Mouse (Mus musculus): Measurements from ENCODE around the gene Gatad2a. TPM values are rescaled to one million over a fixed set of nuclear protein-coding genes. Genes with fewer than 3 reads are reported as not detected.

The Gatad2a gene
- polyA plus RNA-seq, 1 experiment from 2014 or later = 48.7 TPM

- H3K4me3 ChIP-seq = no peak overlapping the region
- no peaks in the 10 kb centered on the region for H3K27me3 ChIP-seq (ENCODE audit: low read depth, poor library complexity, severe bottlenecking)
- no peaks in the 10 kb centered on the region for H3K9me3 ChIP-seq (replicated peaks)
- peaks cover 9% of the 10 kb centered on the region for H3K4me1 ChIP-seq
- no peak for DNase-seq (ENCODE audit: low spot score)
- H3K27ac ChIP-seq (replicated peaks) = no peak overlapping the region
- 91% methylated on average over 4 of the region's 4 CpGs for WGBS
- no peaks in the 10 kb centered on the region for H3K36me3 ChIP-seq
Measured at GRCm38 (mm10) chr8:69978456-69978855, 17.7 kb downstream of the Gatad2a start.

- H3K27ac ChIP-seq (replicated peaks) = peak overlapping the region; percentile 97; the same call in 1 of the 2 replicates
- peak overlapping the region; percentile 97 for H3K4me3 ChIP-seq
- 36% methylated on average over 5 of the region's 5 CpGs for WGBS
- no peaks in the 10 kb centered on the region for H3K27me3 ChIP-seq (ENCODE audit: low read depth, poor library complexity, severe bottlenecking)
- peaks cover 4% of the 10 kb centered on the region; the same call in 1 of the 2 replicates for H3K36me3 ChIP-seq
- peaks cover 45% of the 10 kb centered on the region for H3K4me1 ChIP-seq
- no peak for DNase-seq (ENCODE audit: low spot score)
- no peaks in the 10 kb centered on the region for H3K9me3 ChIP-seq (replicated peaks)
Measured at GRCm38 (mm10) chr8:69974806-69975205, 21.4 kb downstream of the Gatad2a start.

- Histone ChIP-seq H3K4me1 (peaks cover 45% of the 10 kb centered on the region), H3K9me3 (replicated peaks) (no peaks in the 10 kb centered on the region), H3K27me3 (ENCODE audit: low read depth, poor library complexity, severe bottlenecking) (no peaks in the 10 kb centered on the region), H3K36me3 (peaks cover 4% of the 10 kb centered on the region; the same call in 1 of the 2 replicates), H3K4me3 (peak overlapping the region; percentile 97), H3K27ac (replicated peaks) (peak overlapping the region; percentile 97)
- under 1% methylated on average over 50 of the region's 50 CpGs for WGBS
- peak; percentile 97 for DNase-seq (ENCODE audit: low spot score)
Measured at GRCm38 (mm10) chr8:69974194-69974614, 22.0 kb downstream of the Gatad2a start.

GRCm38 (mm10) chr8:69973442-69974161 is 22.6 kb downstream of the Gatad2a start:
- peak overlapping the region; percentile 97 for H3K27ac ChIP-seq (replicated peaks)
- H3K27me3 ChIP-seq (ENCODE audit: low read depth, poor library complexity, severe bottlenecking) = no peaks in the 10 kb centered on the region
- whole genome bisulfite sequencing = under 1% methylated on average over 67 of the region's 68 CpGs
- peaks cover 45% of the 10 kb centered on the region for H3K4me1 ChIP-seq
- H3K4me3 ChIP-seq = peak overlapping the region; percentile 97
- H3K9me3 ChIP-seq (replicated peaks) = no peaks in the 10 kb centered on the region
- H3K36me3 ChIP-seq = peaks cover 4% of the 10 kb centered on the region; the same call in 1 of the 2 replicates
- peak; percentile 80 for DNase-seq (ENCODE audit: low spot score)

GRCm38 (mm10) chr8:69973063-69973441 is 23.1 kb downstream of the Gatad2a start:
- Histone ChIP-seq H3K9me3 (replicated peaks) (no peaks in the 10 kb centered on the region), H3K4me1 (peaks cover 45% of the 10 kb centered on the region), H3K27ac (replicated peaks) (peak overlapping the region; percentile 97), H3K4me3 (peak overlapping the region; percentile 97), H3K27me3 (ENCODE audit: low read depth, poor library complexity, severe bottlenecking) (no peaks in the 10 kb centered on the region), H3K36me3 (peaks cover 4% of the 10 kb centered on the region; the same call in 1 of the 2 replicates)
- no peak for DNase-seq (ENCODE audit: low spot score)
- WGBS = 19% methylated on average over 7 of the region's 7 CpGs

- DNase-seq (ENCODE audit: low spot score) = no peak
- peaks cover 45% of the 10 kb centered on the region for H3K4me1 ChIP-seq
- H3K27ac ChIP-seq (replicated peaks) = no peak overlapping the region
- no peaks in the 10 kb centered on the region for H3K9me3 ChIP-seq (replicated peaks)
- no peaks in the 10 kb centered on the region for H3K27me3 ChIP-seq (ENCODE audit: low read depth, poor library complexity, severe bottlenecking)
- 0 out of 2 replicates have a peak overlapping the region, but pooled peaks have one; percentile 16 for H3K4me3 ChIP-seq
- peaks cover 12% of the 10 kb centered on the region; the same call in 1 of the 2 replicates for H3K36me3 ChIP-seq
- WGBS = 92% methylated on average over 2 of the region's 2 CpGs
Measured at GRCm38 (mm10) chr8:69970880-69971279, 25.3 kb downstream of the Gatad2a start.

- Histone ChIP-seq H3K9me3 (replicated peaks) (no peaks in the 10 kb centered on the region), H3K27ac (replicated peaks) (no peak overlapping the region), H3K4me1 (peaks cover 31% of the 10 kb centered on the region), H3K27me3 (ENCODE audit: low read depth, poor library complexity, severe bottlenecking) (no peaks in the 10 kb centered on the region), H3K4me3 (no peak overlapping the region), H3K36me3 (peaks cover 37% of the 10 kb centered on the region)
- DNase-seq (ENCODE audit: low spot score) = no peak
- 92% methylated on average over 4 of the region's 4 CpGs for WGBS
Measured at GRCm38 (mm10) chr8:69967291-69967933, 28.8 kb downstream of the Gatad2a start.

GRCm38 (mm10) chr8:69959241-69959640 is 36.9 kb downstream of the Gatad2a start:
- DNase-seq (ENCODE audit: low spot score) = no peak
- Histone ChIP-seq H3K4me1 (peaks cover 8% of the 10 kb centered on the region), H3K27me3 (ENCODE audit: low read depth, poor library complexity, severe bottlenecking) (no peaks in the 10 kb centered on the region), H3K36me3 (peaks cover 31% of the 10 kb centered on the region), H3K9me3 (replicated peaks) (no peaks in the 10 kb centered on the region), H3K4me3 (no peak overlapping the region), H3K27ac (replicated peaks) (no peak overlapping the region)

- no peaks in the 10 kb centered on the region for H3K9me3 ChIP-seq (replicated peaks)
- no peaks in the 10 kb centered on the region for H3K27me3 ChIP-seq (ENCODE audit: low read depth, poor library complexity, severe bottlenecking)
- H3K27ac ChIP-seq (replicated peaks) = 0 out of 2 replicates have a peak overlapping the region, but pooled peaks have one; percentile 1
- no peak overlapping the region for H3K4me3 ChIP-seq
- H3K4me1 ChIP-seq = peaks cover 10% of the 10 kb centered on the region
- H3K36me3 ChIP-seq = peaks cover 20% of the 10 kb centered on the region
- DNase-seq (ENCODE audit: low spot score) = no peak
Measured at GRCm38 (mm10) chr8:69957879-69958278, 38.3 kb downstream of the Gatad2a start.

GRCm38 (mm10) chr8:69957419-69957818 is 38.8 kb downstream of the Gatad2a start:
- H3K36me3 ChIP-seq = peaks cover 16% of the 10 kb centered on the region
- no peaks in the 10 kb centered on the region for H3K27me3 ChIP-seq (ENCODE audit: low read depth, poor library complexity, severe bottlenecking)
- WGBS = 69% methylated on average over 1 of the region's 1 CpGs
- no peak overlapping the region for H3K4me3 ChIP-seq
- H3K27ac ChIP-seq (replicated peaks) = 0 out of 2 replicates have a peak overlapping the region, but pooled peaks have one; percentile 1
- DNase-seq (ENCODE audit: low spot score) = no peak
- peaks cover 10% of the 10 kb centered on the region for H3K4me1 ChIP-seq
- H3K9me3 ChIP-seq (replicated peaks) = no peaks in the 10 kb centered on the region

- DNase-seq (ENCODE audit: low spot score) = no peak
- H3K4me1 ChIP-seq = peaks cover 10% of the 10 kb centered on the region
- no peak overlapping the region for H3K27ac ChIP-seq (replicated peaks)
- no peaks in the 10 kb centered on the region for H3K9me3 ChIP-seq (replicated peaks)
- no peak overlapping the region for H3K4me3 ChIP-seq
- no peaks in the 10 kb centered on the region for H3K27me3 ChIP-seq (ENCODE audit: low read depth, poor library complexity, severe bottlenecking)
- WGBS = 74% methylated on average over 2 of the region's 2 CpGs
- H3K36me3 ChIP-seq = peaks cover 8% of the 10 kb centered on the region
Measured at GRCm38 (mm10) chr8:69956651-69957050, 39.5 kb downstream of the Gatad2a start.

GRCm38 (mm10) chr8:69954642-69955041 is 41.5 kb downstream of the Gatad2a start:
- no peak for DNase-seq (ENCODE audit: low spot score)
- no peaks in the 10 kb centered on the region for H3K9me3 ChIP-seq (replicated peaks)
- peaks cover 10% of the 10 kb centered on the region for H3K4me1 ChIP-seq
- H3K27ac ChIP-seq (replicated peaks) = no peak overlapping the region
- H3K4me3 ChIP-seq = no peak overlapping the region
- H3K27me3 ChIP-seq (ENCODE audit: low read depth, poor library complexity, severe bottlenecking) = no peaks in the 10 kb centered on the region
- H3K36me3 ChIP-seq = peaks cover 8% of the 10 kb centered on the region
- 82% methylated on average over 1 of the region's 1 CpGs for WGBS

GRCm38 (mm10) chr8:69954213-69954612 is 42.0 kb downstream of the Gatad2a start:
- no peak for DNase-seq (ENCODE audit: low spot score)
- Histone ChIP-seq H3K27ac (replicated peaks) (no peak overlapping the region), H3K36me3 (peaks cover 12% of the 10 kb centered on the region), H3K4me3 (no peak overlapping the region), H3K27me3 (ENCODE audit: low read depth, poor library complexity, severe bottlenecking) (no peaks in the 10 kb centered on the region), H3K9me3 (replicated peaks) (no peaks in the 10 kb centered on the region), H3K4me1 (peaks cover 10% of the 10 kb centered on the region)
- WGBS = 91% methylated on average over 4 of the region's 4 CpGs

Measured in midbrain, embryonic 10.5 days (tissue).